Mouse (Mus musculus) CD4-positive, CD25-positive, alpha-beta regulatory T cell (primary cell): ENCODE results near the gene Zmat3. TPM values are rescaled to one million over a fixed set of nuclear protein-coding genes. Genes with fewer than 3 reads are reported as not detected.

ENCODE experiments used
- polyA plus RNA-seq: library from polyadenylated mRNA; unstranded; fragments of 100-300 nt; shearing (Covaris generic); gene quantifications from one replicate; pipeline ENCODE4 v1.2.1, GENCODE M21; 2017

The Zmat3 gene
- 3.9 TPM for polyA plus RNA-seq

DNA sequence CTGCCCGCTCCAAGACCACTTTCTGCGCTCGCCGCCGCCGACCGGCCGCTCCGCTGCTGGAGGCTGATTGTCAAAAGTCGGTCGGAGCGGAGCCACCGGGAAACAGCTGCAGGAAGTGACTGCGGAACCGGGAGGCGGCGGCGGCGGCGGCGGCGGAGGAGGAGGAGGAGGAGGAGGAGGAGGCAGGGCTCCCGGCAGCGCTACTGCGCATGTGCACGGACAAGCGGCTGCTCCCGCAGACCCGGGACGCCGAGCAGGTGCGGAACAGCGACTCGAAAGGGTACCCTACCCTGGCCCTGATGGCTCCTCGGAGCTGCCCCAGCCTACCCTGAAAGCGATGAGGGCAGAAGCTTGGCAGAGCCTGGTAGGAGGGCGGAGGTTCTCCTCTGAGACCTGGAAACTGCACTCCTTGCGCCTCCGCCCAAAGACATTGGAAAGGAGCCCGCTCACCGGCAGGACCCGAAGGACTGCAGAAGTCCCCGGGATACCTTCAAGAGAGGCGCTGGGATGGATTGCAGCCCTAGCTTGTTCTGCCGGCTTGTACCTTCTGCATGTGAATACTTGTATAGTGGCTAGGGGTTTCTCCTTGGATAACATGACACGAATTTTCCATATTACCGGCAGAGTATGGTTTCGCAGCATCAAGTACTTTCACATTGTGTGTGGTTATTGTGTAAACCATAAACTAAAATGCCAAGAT, at the start of gene Zmat3:
Gene Zmat3 (minus strand): TSS at position 469 of the 700 bp plus-strand sequence.

GRCm38 (mm10) chr3:32397461-32398174, 31.8 kb upstream of the Zmat3 start, which contains the start of gene Pik3ca:
Gene Pik3ca (plus strand): TSS chr3:32397671.

Other genes with a start within 250 kb of the Zmat3 start
- gene Pik3ca, start 31.7 kb upstream of the Zmat3 start, polyA plus RNA-seq: 37.1 TPM
- gene Kcnmb3, start 126.2 kb upstream of the Zmat3 start, polyA plus RNA-seq: not detected
- 57.0 TPM for gene Zfp639, start 144.2 kb upstream of the Zmat3 start, polyA plus RNA-seq
- 19.9 TPM for gene Mfn1, start 163.5 kb upstream of the Zmat3 start, polyA plus RNA-seq